In genomic region chr10:81481605-81482532, GRCm38 (mm10) we compare ENCODE assay signal across 9 mouse cellular contexts. TPM values are rescaled to one million over a fixed set of nuclear protein-coding genes. Genes with fewer than 3 reads are reported as not detected.
DNase-seq lines count a peak whose midpoint lies in the region; ATAC-seq and TF ChIP-seq lines count a peak whose summit lies in the region.
"Had no signal": no experiment of that assay in that cellular context is flagged by ENCODE, and none has a peak within 500 bp of the region (broad histone marks: within the 10 kb centered on the region; RNA-seq: fewer than 3 reads in every experiment).

No protein-coding gene starts in this region.

- no peaks in the 10 kb centered on the region for H3K79me3 ChIP-seq in C2C12 (ENCODE audit: low read depth)

- peak in 1 of 2 experiments; percentile 23 for DNase-seq in heart, adult 2 months
- no peak for DNase-seq in heart, adult 8-10 months (ENCODE audit: low spot score)
- no peak for DNase-seq in embryonic facial prominence, embryonic 14.5 days (ENCODE audit: low spot score)
- no peak for DNase-seq in c-Kit-positive CD71-positive TER-119-positive erythroid progenitor cells, embryonic 14.5 days (ENCODE audit: low spot score)
- no peak for DNase-seq in right cerebral cortex, postnatal 14 days

- intact Hi-C loops in heart, adult 2 months (cut with DNase I) = no loop called here

- peak; percentile 3; the same call in 1 of the 2 replicates for ATAC-seq in embryonic facial prominence, embryonic 14.5 days (ENCODE audit: low read depth)
- no peak for ATAC-seq in limb, embryonic 12.5 days (ENCODE audit: insufficient number of reproducible peaks, insufficient read depth, low FRiP score, low TSS enrichment, low read depth)
- ATAC-seq in stomach, embryonic 15.5 days (ENCODE audit: insufficient read depth, low FRiP score, low read depth) = no peak; the same call in 1 of the 2 replicates

- peak overlapping the region; percentile 88 for H3K4me2 ChIP-seq in embryonic facial prominence, embryonic 14.5 days (ENCODE audit: low read depth, low read length)
- peak overlapping the region; percentile 71 for H3K4me2 ChIP-seq in limb, embryonic 12.5 days
- peak overlapping the region; percentile 94 for H3K4me2 ChIP-seq in stomach, embryonic 15.5 days

- no peak overlapping the region for H3K27ac ChIP-seq in heart, adult 2 months
- H3K27ac ChIP-seq in embryonic facial prominence, embryonic 14.5 days (replicated peaks; ENCODE audit: low read depth, low read length) = no peak overlapping the region
- H3K27ac ChIP-seq in limb, embryonic 12.5 days = no peak overlapping the region
- H3K27ac ChIP-seq in stomach, embryonic 15.5 days = no peak overlapping the region
- H3K27ac ChIP-seq: macrophage had no signal

- no peaks in the 10 kb centered on the region for H3K36me3 ChIP-seq in heart, adult 2 months (ENCODE audit: control insufficient read depth, insufficient read depth, low read length)
- H3K36me3 ChIP-seq in C2C12 (ENCODE audit: control insufficient read depth, insufficient read depth) = peaks cover 3% of the 10 kb centered on the region
- H3K36me3 ChIP-seq in embryonic facial prominence, embryonic 14.5 days (ENCODE audit: control insufficient read depth, insufficient read depth, low read length) = peaks cover 8% of the 10 kb centered on the region; the same call in 1 of the 2 replicates
- H3K36me3 ChIP-seq in limb, embryonic 12.5 days = peaks cover 10% of the 10 kb centered on the region; the same call in 1 of the 2 replicates
- H3K36me3 ChIP-seq in stomach, embryonic 15.5 days = peaks cover 1% of the 10 kb centered on the region; the same call in 1 of the 2 replicates

- TF ChIP-seq EP300 in heart, adult 2 months (IDR thresholded peaks at IDR 0.05; ENCODE audit: insufficient read depth, low read depth, low read length) = no peak

- peak overlapping the region; percentile 52 for H3K4me3 ChIP-seq in heart, adult 2 months
- no peak overlapping the region for H3K4me3 ChIP-seq in C2C12 (ENCODE audit: insufficient read depth, poor library complexity, severe bottlenecking)
- H3K4me3 ChIP-seq in embryonic facial prominence, embryonic 14.5 days (ENCODE audit: low read depth, low read length) = peak overlapping the region; percentile 54
- H3K4me3 ChIP-seq in limb, embryonic 12.5 days (replicated peaks) = peak overlapping the region; percentile 49
- H3K4me3 ChIP-seq in stomach, embryonic 15.5 days (replicated peaks) = peak overlapping the region; percentile 48

- no peak for TF ChIP-seq POLR2A in heart, adult 2 months (IDR thresholded peaks at IDR 0.05; ENCODE audit: insufficient read depth, low read depth, low read length)

- WGBS in heart, adult 2 months = 3% methylated on average over 34 of the region's 35 CpGs
- 5% methylated on average over 23 of the region's 35 CpGs for WGBS in embryonic facial prominence, embryonic 14.5 days
- WGBS in limb, embryonic 12.5 days = 3% methylated on average over 35 of the region's 35 CpGs
- WGBS in stomach, embryonic 15.5 days = 5% methylated on average over 35 of the region's 35 CpGs

- H3K9me3 ChIP-seq in embryonic facial prominence, embryonic 14.5 days (ENCODE audit: control insufficient read depth, low read length) = no peaks in the 10 kb centered on the region
- H3K9me3 ChIP-seq in limb, embryonic 12.5 days = no peaks in the 10 kb centered on the region
- H3K9me3 ChIP-seq in stomach, embryonic 15.5 days = no peaks in the 10 kb centered on the region

- peak overlapping the region; percentile 66 for H3ac ChIP-seq in C2C12 (ENCODE audit: control insufficient read depth, insufficient read length, low read depth)

- H3K27me3 ChIP-seq in heart, adult 2 months (ENCODE audit: control insufficient read depth, insufficient read depth, low read length) = peaks cover 3% of the 10 kb centered on the region; the same call in 1 of the 2 replicates
- peaks cover 33% of the 10 kb centered on the region for H3K27me3 ChIP-seq in C2C12 (ENCODE audit: control insufficient read depth, insufficient read depth, insufficient read length)
- peaks cover 14% of the 10 kb centered on the region for H3K27me3 ChIP-seq in embryonic facial prominence, embryonic 14.5 days (replicated peaks; ENCODE audit: control insufficient read depth, insufficient read depth, low read length)
- peaks cover 55% of the 10 kb centered on the region for H3K27me3 ChIP-seq in limb, embryonic 12.5 days
- H3K27me3 ChIP-seq in stomach, embryonic 15.5 days (replicated peaks) = peaks cover 25% of the 10 kb centered on the region

- peaks cover 3% of the 10 kb centered on the region; the same call in 1 of the 2 replicates for H3K4me1 ChIP-seq in heart, adult 2 months (ENCODE audit: control insufficient read depth, insufficient read depth, low read length)
- H3K4me1 ChIP-seq in embryonic facial prominence, embryonic 14.5 days (ENCODE audit: control insufficient read depth, insufficient read depth, low read length) = peaks cover 6% of the 10 kb centered on the region; the same call in 1 of the 2 replicates
- 0 out of 2 replicates have a peak, but pooled peaks cover 8% of the 10 kb centered on the region for H3K4me1 ChIP-seq in limb, embryonic 12.5 days (replicated peaks)
- peaks cover 8% of the 10 kb centered on the region; the same call in 1 of the 2 replicates for H3K4me1 ChIP-seq in stomach, embryonic 15.5 days

- peak overlapping the region; percentile 72 for H3K9ac ChIP-seq in heart, adult 2 months (ENCODE audit: low read depth, low read length)
- peak overlapping the region; percentile 62 for H3K9ac ChIP-seq in embryonic facial prominence, embryonic 14.5 days (ENCODE audit: low read depth, low read length)
- H3K9ac ChIP-seq in limb, embryonic 12.5 days (replicated peaks) = peak overlapping the region; percentile 60
- no peak overlapping the region for H3K9ac ChIP-seq in stomach, embryonic 15.5 days

- TF ChIP-seq CTCF in heart, adult 2 months (IDR thresholded peaks at IDR 0.05) = no peak
- TF ChIP-seq CTCF in C2C12 (IDR thresholded peaks at IDR 0.05; ENCODE audit: control insufficient read depth, insufficient read depth, insufficient read length) = no peak

- no peaks in the 10 kb centered on the region for H3K79me2 ChIP-seq in heart, adult 2 months (replicated peaks; ENCODE audit: control insufficient read depth, insufficient read depth, low read length)
- no peaks in the 10 kb centered on the region for H3K79me2 ChIP-seq in C2C12 (ENCODE audit: control insufficient read depth, insufficient read depth)

TF ChIP-seq in C2C12, 6 proteins besides CTCF, POLR2A, EP300 and RAD21 (continues in another document):
- TF ChIP-seq USF1 (IDR thresholded peaks at IDR 0.05; ENCODE audit: low read depth) (no peak), CEBPB (IDR thresholded peaks at IDR 0.05; ENCODE audit: low read depth) (no peak), MAX (IDR thresholded peaks at IDR 0.05) (no peak), MYOD1 (IDR thresholded peaks at IDR 0.05; ENCODE audit: control insufficient read depth, insufficient read length, low read depth) (no peak), FOSL1 (IDR thresholded peaks at IDR 0.05; ENCODE audit: insufficient read depth, low read length, poor library complexity, severe bottlenecking) (no peak)

RNA-seq across cellular contexts. Expression of gene Celf5, which starts 0.6 kb away (rescaled TPM):
- under 1 TPM in 1 of 2 experiments, not detected in 1; 0.16 TPM for total RNA-seq in heart, adult 2 months (2021)
- 0.39 and 0.73 TPM in 2 replicates for polyA plus RNA-seq in heart, adult 2 months (2012; rRNA removed)
- under 1 TPM in 2 of 4 experiments, not detected in 2; 0.12 to 0.29 TPM for total RNA-seq in heart, adult 8-10 months (2022)
- polyA plus RNA-seq in C2C12 (2012; fragmentation: generic; extraction: Trizol) = 1.0 TPM
- 1.4 and 1.9 TPM in 2 replicates for polyA plus RNA-seq in embryonic facial prominence, embryonic 14.5 days (2014; fragmentation: Nextera tagmentation; extraction: Ambion mirVana)
- polyA plus RNA-seq in limb, embryonic 12.5 days (2016; fragmentation: Nextera tagmentation; extraction: Ambion mirVana) = 0.70 and 0.93 TPM in 2 replicates
- polyA plus RNA-seq in stomach, embryonic 15.5 days (2015; fragmentation: Nextera tagmentation; extraction: Ambion mirVana) = 1.7 and 1.8 TPM in 2 replicates

RNA-seq across cellular contexts. Expression of gene Ncln, which starts 14.3 kb away (rescaled TPM):
- total RNA-seq in heart, adult 2 months (2021) = 10 to 100 TPM; 68.6 to 74.2 TPM
- polyA plus RNA-seq in heart, adult 2 months (2012; rRNA removed) = 107 and 116 TPM in 2 replicates
- 10 to 100 TPM; 48.7 to 72.7 (median 66.7) TPM for total RNA-seq in heart, adult 8-10 months (2022)
- 122 TPM for polyA plus RNA-seq in C2C12 (2012; fragmentation: generic; extraction: Trizol)
- 64.7 and 82.4 TPM in 2 replicates for polyA plus RNA-seq in embryonic facial prominence, embryonic 14.5 days (2014; fragmentation: Nextera tagmentation; extraction: Ambion mirVana)
- polyA plus RNA-seq in limb, embryonic 12.5 days (2016; fragmentation: Nextera tagmentation; extraction: Ambion mirVana) = 84.3 and 86.9 TPM in 2 replicates
- polyA plus RNA-seq in stomach, embryonic 15.5 days (2015; fragmentation: Nextera tagmentation; extraction: Ambion mirVana) = 83.9 and 93.7 TPM in 2 replicates

RNA-seq across cellular contexts. Expression of gene S1pr4, which starts 18.1 kb away (rescaled TPM):
- 1 to 10 TPM in 1 of 2 experiments, under 1 TPM in 1; 0.81 to 1.1 TPM for total RNA-seq in heart, adult 2 months (2021)
- polyA plus RNA-seq in heart, adult 2 months (2012; rRNA removed) = 2.0 and 3.1 TPM in 2 replicates
- total RNA-seq in heart, adult 8-10 months (2022) = 1 to 10 TPM in 2 of 4 experiments, under 1 TPM in 2; 0.88 to 1.4 (median 1.0) TPM
- polyA plus RNA-seq in C2C12 (2012; fragmentation: generic; extraction: Trizol) = 0.02 TPM
- polyA plus RNA-seq in embryonic facial prominence, embryonic 14.5 days (2014; fragmentation: Nextera tagmentation; extraction: Ambion mirVana) = 0.65 and 0.73 TPM in 2 replicates
- polyA plus RNA-seq in limb, embryonic 12.5 days (2016; fragmentation: Nextera tagmentation; extraction: Ambion mirVana) = 0.28 and 0.53 TPM in 2 replicates
- polyA plus RNA-seq in stomach, embryonic 15.5 days (2015; fragmentation: Nextera tagmentation; extraction: Ambion mirVana) = 1.4 and 1.6 TPM in 2 replicates

RNA-seq across cellular contexts. Expression of gene Nfic, which starts 26.4 kb away (rescaled TPM):
- 100 to 1,000 TPM in 1 of 2 experiments, 10 to 100 TPM in 1; 94.2 to 104 TPM for total RNA-seq in heart, adult 2 months (2021)
- 59.9 and 80.1 TPM in 2 replicates for polyA plus RNA-seq in heart, adult 2 months (2012; rRNA removed)
- 100 to 1,000 TPM; 100 to 132 (median 108) TPM for total RNA-seq in heart, adult 8-10 months (2022)
- 86.7 TPM for polyA plus RNA-seq in C2C12 (2012; fragmentation: generic; extraction: Trizol)
- polyA plus RNA-seq in embryonic facial prominence, embryonic 14.5 days (2014; fragmentation: Nextera tagmentation; extraction: Ambion mirVana) = 100.0 and 103 TPM in 2 replicates
- 30.8 and 31.1 TPM in 2 replicates for polyA plus RNA-seq in limb, embryonic 12.5 days (2016; fragmentation: Nextera tagmentation; extraction: Ambion mirVana)
- 65.5 and 78.2 TPM in 2 replicates for polyA plus RNA-seq in stomach, embryonic 15.5 days (2015; fragmentation: Nextera tagmentation; extraction: Ambion mirVana)

RNA-seq across cellular contexts. Expression of gene Gna15, which starts 42.2 kb away (rescaled TPM):
- total RNA-seq in heart, adult 2 months (2021) = 1 to 10 TPM; 1.1 to 1.5 TPM
- polyA plus RNA-seq in heart, adult 2 months (2012; rRNA removed) = 1.1 and 1.2 TPM in 2 replicates
- under 1 TPM; 0.37 to 0.78 (median 0.54) TPM for total RNA-seq in heart, adult 8-10 months (2022)
- 0.16 TPM for polyA plus RNA-seq in C2C12 (2012; fragmentation: generic; extraction: Trizol)
- polyA plus RNA-seq in embryonic facial prominence, embryonic 14.5 days (2014; fragmentation: Nextera tagmentation; extraction: Ambion mirVana) = 3.1 and 4.5 TPM in 2 replicates
- 1.2 and 1.4 TPM in 2 replicates for polyA plus RNA-seq in limb, embryonic 12.5 days (2016; fragmentation: Nextera tagmentation; extraction: Ambion mirVana)
- 4.4 and 5.8 TPM in 2 replicates for polyA plus RNA-seq in stomach, embryonic 15.5 days (2015; fragmentation: Nextera tagmentation; extraction: Ambion mirVana)
